Mouse (Mus musculus): ENCODE measurements around the gene Gm10488. TPM values are rescaled to one million over a fixed set of nuclear protein-coding genes. Genes with fewer than 3 reads are reported as not detected.

The Gm10488 gene
- not detected in 4 replicates for total RNA-seq (2023)

GRCm38 (mm10) chrX:29976014-29976413 lies at the start of gene Gm10488:
Gm10488 (plus strand) TSS chrX:29976314.

